Mouse (Mus musculus): ENCODE results near the gene Gpr89. TPM values are rescaled to one million over a fixed set of nuclear protein-coding genes. Genes with fewer than 3 reads are reported as not detected.

The Gpr89 gene
- total and polyA plus RNA-seq, 2 experiments from 2014 or later: 24.1 to 34.8 TPM

GRCm38 (mm10) chr3:96849168-96849727, 55.9 kb downstream of the Gpr89 start:
- Histone ChIP-seq H3K4me3 (ENCODE audit: low read depth, low read length) (no peak overlapping the region), H3K4me1 (ENCODE audit: insufficient read depth) (no peaks in the 10 kb centered on the region), H3K4me2 (ENCODE audit: low read depth) (no peak overlapping the region), H3K9me3 (ENCODE audit: low read length) (no peaks in the 10 kb centered on the region), H3K27ac (ENCODE audit: low read depth, low read length) (no peak overlapping the region), H3K36me3 (ENCODE audit: insufficient read depth) (no peaks in the 10 kb centered on the region), H3K27me3 (ENCODE audit: insufficient read depth, low read length) (no peaks in the 10 kb centered on the region), H3K9ac (no peak overlapping the region)
- 90% methylated on average over 2 of the region's 2 CpGs for WGBS
- no peak for DNase-seq
- no peak for ATAC-seq
- no peak for TF ChIP-seq CTCF (IDR thresholded peaks at IDR 0.05; ENCODE audit: low read depth)

- Histone ChIP-seq H3K27me3 (ENCODE audit: insufficient read depth, low read length) (no peaks in the 10 kb centered on the region), H3K4me1 (ENCODE audit: insufficient read depth) (no peaks in the 10 kb centered on the region), H3K4me2 (ENCODE audit: low read depth) (no peak overlapping the region), H3K4me3 (ENCODE audit: low read depth, low read length) (no peak overlapping the region), H3K9ac (no peak overlapping the region), H3K36me3 (ENCODE audit: insufficient read depth) (no peaks in the 10 kb centered on the region), H3K27ac (ENCODE audit: low read depth, low read length) (no peak overlapping the region), H3K9me3 (ENCODE audit: low read length) (no peaks in the 10 kb centered on the region)
- ATAC-seq: no peak
- DNase-seq: no peak
- no peak for TF ChIP-seq CTCF (IDR thresholded peaks at IDR 0.05; ENCODE audit: low read depth)
- WGBS: 85% methylated on average over 7 of the region's 8 CpGs
Observed at GRCm38 (mm10) chr3:96848470-96848869, 56.7 kb downstream of the Gpr89 start.

DNA sequence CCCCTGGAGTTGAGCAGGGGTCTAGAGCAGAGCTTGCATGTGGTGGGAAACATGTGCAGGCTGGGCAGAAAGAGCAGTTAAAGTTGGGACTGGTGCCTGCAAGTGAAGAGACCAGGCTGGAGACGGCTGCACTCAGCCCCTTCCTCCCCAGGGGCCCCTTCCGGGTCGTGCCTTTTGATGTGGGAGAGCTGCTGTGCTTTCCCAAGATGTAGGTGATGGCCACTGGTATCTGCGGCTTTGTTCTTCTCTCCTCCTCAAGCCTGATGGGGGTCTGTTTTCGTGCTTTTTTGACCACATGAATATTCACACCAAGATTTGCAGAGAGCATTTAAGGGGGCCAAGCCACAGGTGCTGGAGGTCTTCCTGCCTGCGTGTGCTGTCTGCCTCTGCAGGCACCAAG, 57.5 kb downstream of the Gpr89 start:
- Histone ChIP-seq H3K4me2 (ENCODE audit: low read depth) (no peak overlapping the region), H3K4me3 (ENCODE audit: low read depth, low read length) (no peak overlapping the region), H3K4me1 (ENCODE audit: insufficient read depth) (no peaks in the 10 kb centered on the region), H3K36me3 (ENCODE audit: insufficient read depth) (no peaks in the 10 kb centered on the region), H3K9me3 (ENCODE audit: low read length) (no peaks in the 10 kb centered on the region), H3K27me3 (ENCODE audit: insufficient read depth, low read length) (no peaks in the 10 kb centered on the region), H3K9ac (no peak overlapping the region), H3K27ac (ENCODE audit: low read depth, low read length) (no peak overlapping the region)
- ATAC-seq: no peak
- 55% methylated on average over 6 of the region's 6 CpGs for WGBS
- no peak for DNase-seq
- no peak for TF ChIP-seq CTCF (IDR thresholded peaks at IDR 0.05; ENCODE audit: low read depth)

DNA sequence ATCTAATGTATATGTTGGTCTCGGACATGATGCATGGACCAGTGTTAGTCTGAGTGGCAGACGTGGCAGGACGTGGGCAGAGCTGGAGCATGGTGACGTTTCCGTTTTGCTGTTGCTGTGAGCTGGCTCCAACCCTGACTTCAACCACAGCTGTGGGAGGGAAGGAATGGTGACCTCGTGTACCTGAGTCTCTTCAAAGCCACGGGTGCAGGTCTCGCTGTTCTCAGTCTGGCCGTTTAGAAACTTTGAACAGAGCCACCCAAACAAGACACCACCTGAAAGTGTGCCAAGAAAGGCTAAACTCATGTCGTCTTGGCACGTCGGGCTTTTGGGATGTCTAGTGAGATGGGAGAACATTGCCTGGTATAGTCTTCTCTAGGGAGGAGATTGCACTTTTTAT, 58.2 kb downstream of the Gpr89 start:
- H3K4me1 ChIP-seq (ENCODE audit: insufficient read depth): no peaks in the 10 kb centered on the region

DNA sequence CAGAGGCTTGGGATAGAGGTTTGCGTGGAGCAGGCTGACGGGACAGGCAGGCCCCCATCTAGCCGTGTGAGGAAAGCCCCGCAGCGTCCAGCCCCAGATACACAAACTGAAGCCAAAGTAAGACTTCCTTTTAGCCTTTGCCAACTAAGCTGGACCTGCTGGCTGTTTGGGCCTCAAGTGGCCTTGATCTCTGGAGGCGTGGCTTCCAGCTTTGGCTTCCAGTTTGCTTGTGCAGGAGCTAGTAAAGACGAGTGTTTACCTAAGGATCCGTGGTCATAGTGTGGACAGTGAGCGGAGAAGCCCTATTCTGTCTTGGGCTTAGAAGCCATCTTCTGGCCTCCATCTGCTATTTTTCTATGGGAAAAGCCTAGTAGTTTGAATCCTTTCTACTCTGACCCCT, 59.3 kb downstream of the Gpr89 start:
- Histone ChIP-seq H3K4me1 (ENCODE audit: insufficient read depth) (no peaks in the 10 kb centered on the region), H3K36me3 (ENCODE audit: insufficient read depth) (no peaks in the 10 kb centered on the region), H3K9ac (no peak overlapping the region), H3K9me3 (ENCODE audit: low read length) (no peaks in the 10 kb centered on the region), H3K4me2 (ENCODE audit: low read depth) (no peak overlapping the region), H3K27me3 (ENCODE audit: insufficient read depth, low read length) (no peaks in the 10 kb centered on the region), H3K4me3 (ENCODE audit: low read depth, low read length) (no peak overlapping the region), H3K27ac (ENCODE audit: low read depth, low read length) (no peak overlapping the region)
- TF ChIP-seq CTCF (IDR thresholded peaks at IDR 0.05; ENCODE audit: low read depth): no peak
- WGBS: 82% methylated on average over 9 of the region's 9 CpGs
- ATAC-seq: no peak
- DNase-seq: no peak

More for the DNA sequence above, 58.2 kb downstream of the Gpr89 start:
- Histone ChIP-seq H3K9me3 (ENCODE audit: low read length) (no peaks in the 10 kb centered on the region), H3K27me3 (ENCODE audit: insufficient read depth, low read length) (no peaks in the 10 kb centered on the region), H3K4me2 (ENCODE audit: low read depth) (no peak overlapping the region), H3K4me3 (ENCODE audit: low read depth, low read length) (no peak overlapping the region), H3K9ac (no peak overlapping the region), H3K36me3 (ENCODE audit: insufficient read depth) (no peaks in the 10 kb centered on the region), H3K27ac (ENCODE audit: low read depth, low read length) (no peak overlapping the region)
- no peak for TF ChIP-seq CTCF (IDR thresholded peaks at IDR 0.05; ENCODE audit: low read depth)
- WGBS: 87% methylated on average over 12 of the region's 12 CpGs
- DNase-seq (no peak), ATAC-seq (no peak)

DNA sequence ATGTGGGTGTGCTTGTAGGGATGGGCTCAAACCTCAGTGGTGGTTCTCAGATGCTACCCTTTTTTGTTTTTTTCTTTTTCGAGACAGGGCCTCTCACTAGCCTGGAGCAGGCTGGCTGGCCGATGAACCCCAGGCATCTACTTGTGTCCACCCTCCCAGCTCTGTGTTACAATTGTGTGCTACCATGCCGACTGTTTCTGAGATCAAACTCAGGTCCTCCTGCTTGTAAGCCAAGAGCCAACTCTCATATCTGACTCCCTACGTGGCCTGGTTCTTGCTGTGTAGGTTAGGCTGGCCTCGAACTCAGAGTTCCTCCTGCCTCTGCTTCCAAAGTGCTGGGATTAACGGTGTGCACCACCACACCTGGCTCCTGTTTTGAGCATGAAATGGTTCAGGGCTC, 60.0 kb downstream of the Gpr89 start:
- Histone ChIP-seq H3K4me3 (ENCODE audit: low read depth, low read length) (no peak overlapping the region), H3K27ac (ENCODE audit: low read depth, low read length) (no peak overlapping the region), H3K4me2 (ENCODE audit: low read depth) (no peak overlapping the region), H3K27me3 (ENCODE audit: insufficient read depth, low read length) (no peaks in the 10 kb centered on the region), H3K4me1 (ENCODE audit: insufficient read depth) (no peaks in the 10 kb centered on the region), H3K9ac (no peak overlapping the region), H3K36me3 (ENCODE audit: insufficient read depth) (no peaks in the 10 kb centered on the region), H3K9me3 (ENCODE audit: low read length) (no peaks in the 10 kb centered on the region)
- no peak for TF ChIP-seq CTCF (IDR thresholded peaks at IDR 0.05; ENCODE audit: low read depth)
- ATAC-seq (no peak), DNase-seq (no peak)
- 98% methylated on average over 6 of the region's 6 CpGs for WGBS

DNA sequence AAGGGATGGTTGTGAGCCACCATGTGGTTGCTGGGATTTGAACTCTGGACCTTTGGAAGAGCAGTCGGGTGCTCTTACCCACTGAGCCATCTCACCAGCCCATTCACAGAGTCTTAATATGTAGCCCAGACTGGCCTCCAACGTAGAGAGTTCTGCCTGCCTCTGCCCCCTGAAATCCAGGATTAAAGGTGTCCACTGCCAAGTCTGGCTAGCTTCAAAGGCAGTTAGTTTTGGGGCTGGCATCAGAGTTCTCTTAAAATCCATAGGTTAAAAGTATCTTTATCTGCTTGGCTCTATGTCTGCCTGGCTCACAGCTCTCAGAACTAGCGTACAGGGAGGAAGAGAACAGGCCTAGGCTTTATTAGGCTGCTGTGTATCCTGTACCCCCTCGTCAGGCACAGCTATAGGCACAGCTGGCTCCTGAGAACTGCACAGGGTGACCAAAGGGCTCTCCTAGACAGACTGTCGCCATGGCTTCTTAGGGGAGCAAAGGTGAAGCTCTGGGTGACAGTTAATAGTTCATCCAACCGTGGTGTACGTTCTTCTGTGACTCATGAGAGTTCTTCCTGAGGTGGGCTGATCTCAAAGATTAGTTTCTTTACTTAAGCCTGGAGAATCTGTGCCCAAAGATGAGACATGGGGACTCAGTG, 66.0 kb downstream of the Gpr89 start:
- DNase-seq (no peak), ATAC-seq (no peak)
- 87% methylated on average over 7 of the region's 7 CpGs for WGBS
- Histone ChIP-seq H3K9ac (no peak overlapping the region), H3K27me3 (ENCODE audit: insufficient read depth, low read length) (no peaks in the 10 kb centered on the region), H3K36me3 (ENCODE audit: insufficient read depth) (no peaks in the 10 kb centered on the region), H3K27ac (ENCODE audit: low read depth, low read length) (no peak overlapping the region), H3K9me3 (ENCODE audit: low read length) (no peaks in the 10 kb centered on the region), H3K4me3 (ENCODE audit: low read depth, low read length) (no peak overlapping the region), H3K4me1 (ENCODE audit: insufficient read depth) (no peaks in the 10 kb centered on the region), H3K4me2 (ENCODE audit: low read depth) (no peak overlapping the region)
- TF ChIP-seq CTCF (IDR thresholded peaks at IDR 0.05; ENCODE audit: low read depth): no peak

Measured in forebrain, postnatal 0 days (tissue).